Mouse (Mus musculus) CH12.LX (cell line): Measurements from ENCODE around the gene Zfp618.

Experiments
- BHLHE40 ChIP-seq: IDR thresholded peaks from 2 replicates; pipeline ENCODE4 v1.6.1; 2011; ENCODE audit warnings: mild to moderate bottlenecking, low read depth, low read length, improper control_type of control experiment
- CTCF ChIP-seq, 2 experiments: IDR thresholded peaks in 1 of 2; conservative IDR thresholded peaks in 1 of 2; 2 replicates each; pipeline ENCODE4 v1.5.1; 2011 to 2012; ENCODE audit warnings: low read depth in 2 of 2, low read length in 2 of 2, improper control_type of control experiment in 1 of 2, inconsistent platforms in 1 of 2, mild to moderate bottlenecking in 1 of 2, moderate library complexity in 1 of 2
- EP300 ChIP-seq: IDR thresholded peaks from 2 replicates; pipeline ENCODE4 v1.6.1; 2011; ENCODE audit warnings: low read length, improper control_type of control experiment
- POLR2A ChIP-seq: IDR thresholded peaks from 2 replicates; pipeline ENCODE4 v1.6.1; 2011; ENCODE audit warnings: low read depth, mild to moderate bottlenecking, improper control_type of control experiment, low read length
- ZKSCAN1 ChIP-seq: IDR thresholded peaks from 2 replicates; pipeline ENCODE4 v1.6.1; 2012; ENCODE audit warnings: low read depth, inconsistent platforms, low read length, improper control_type of control experiment, borderline replicate concordance

- no peak for TF ChIP-seq CTCF (conservative IDR thresholded peaks at IDR 0.05 in 1 of 2, IDR thresholded peaks at IDR 0.05 in 1 of 2; ENCODE audit: low read depth in 2 of 2, low read length in 2 of 2)
- no peak for TF ChIP-seq ZKSCAN1
- TF ChIP-seq BHLHE40, result no peak
- TF ChIP-seq EP300, result no peak
- no peak for TF ChIP-seq POLR2A
Measured at GRCm38 (mm10) chr4:63021034-63021700, 55.8 kb downstream of the Zfp618 start.
